Mouse (Mus musculus) urinary bladder, adult 18-20 months (tissue): ENCODE measurements around the gene Taf12.
A peak's percentile ranks its signal among the peaks of the same experiment; 100 is the strongest.

Source experiments
- DNase-seq, 2 experiments: peaks; one replicate each; pipeline ENCODE4 v3.0.0; 2022; ENCODE audit warnings: low spot score in 2 of 2, mixed read lengths in 2 of 2

Taf12 gene

GRCm38 (mm10) chr4:132274156-132274862 is at the start of gene Taf12:
Taf12 (plus strand) TSS chr4:132274375.
- DNase-seq: peak; percentile 87 to 89

GRCm38 (mm10) chr4:132230422-132230821 is 43.8 kb upstream of the Taf12 start:
- DNase-seq: no peak

GRCm38 (mm10) chr4:132234710-132235109 is 39.5 kb upstream of the Taf12 start:
- DNase-seq: no peak

DNA sequence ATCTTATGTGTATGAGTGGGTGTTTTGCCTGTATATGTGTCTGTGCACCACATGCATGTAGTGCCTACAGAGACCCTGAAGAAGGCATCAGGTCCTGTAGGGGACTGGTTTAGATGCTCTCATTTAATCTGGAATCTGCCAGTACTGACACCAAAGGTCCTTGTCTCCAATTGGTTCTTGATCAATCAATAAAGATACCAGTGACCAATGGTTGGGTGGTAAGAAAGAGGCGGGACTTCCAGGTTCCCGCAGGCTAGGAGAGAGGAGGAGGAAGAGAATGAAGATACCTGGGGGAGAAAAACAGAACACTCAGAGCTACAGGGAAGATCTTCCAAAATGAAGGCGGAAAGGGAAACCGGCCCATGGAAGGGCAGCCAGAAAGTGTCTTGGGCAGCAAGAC is 35.8 kb upstream of the Taf12 start:
- DNase-seq: no peak

- no peak for DNase-seq
Observed at GRCm38 (mm10) chr4:132240367-132240766, 33.8 kb upstream of the Taf12 start.

- DNase-seq: no peak
Observed at GRCm38 (mm10) chr4:132241208-132241607, 33.0 kb upstream of the Taf12 start.

- no peak for DNase-seq
Observed at GRCm38 (mm10) chr4:132245643-132246042, 28.5 kb upstream of the Taf12 start.

GRCm38 (mm10) chr4:132247451-132247997 is 26.7 kb upstream of the Taf12 start:
- no peak for DNase-seq

GRCm38 (mm10) chr4:132251596-132251995 is 22.6 kb upstream of the Taf12 start:
- no peak for DNase-seq

GRCm38 (mm10) chr4:132253128-132253527 is 21.0 kb upstream of the Taf12 start:
- no peak for DNase-seq

DNA sequence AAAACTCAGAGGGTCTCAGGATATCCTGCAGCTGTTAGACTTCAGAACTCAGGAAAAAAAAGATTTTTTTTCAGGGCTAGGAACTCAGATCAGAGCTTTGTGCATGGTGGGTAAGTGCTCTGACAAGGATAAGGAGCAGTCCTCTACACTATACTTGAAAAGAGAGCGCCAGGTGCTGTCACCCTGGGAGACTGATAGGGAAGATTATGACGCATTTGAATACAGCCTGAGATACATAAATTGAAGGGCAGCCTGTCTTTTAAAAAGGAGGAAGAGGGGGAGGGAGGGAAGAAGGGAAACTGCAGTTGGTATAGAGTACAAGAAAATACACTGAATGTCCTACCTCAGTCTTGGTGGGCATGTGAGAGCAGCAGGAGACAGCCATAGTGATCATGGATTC is 20.6 kb upstream of the Taf12 start:
- no peak for DNase-seq

DNA sequence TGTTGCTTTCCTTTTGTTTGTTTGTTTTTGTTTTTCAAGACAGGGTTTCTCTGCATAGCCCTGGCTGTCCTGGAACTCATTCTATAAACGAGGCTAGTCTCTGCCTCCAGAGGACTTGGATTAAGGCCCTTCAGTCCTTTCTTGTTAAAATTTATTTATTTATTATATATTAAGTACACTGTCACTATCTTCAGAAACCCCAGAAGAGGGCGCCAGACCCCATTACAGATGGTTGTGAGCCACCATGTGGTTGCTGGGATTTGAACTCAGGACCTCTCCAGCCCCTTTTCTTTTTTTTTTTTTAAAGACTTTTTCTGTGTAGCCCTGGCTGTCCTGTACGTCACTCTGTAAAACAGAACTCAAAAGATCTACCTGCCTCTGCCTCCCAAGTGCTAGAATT is 19.2 kb upstream of the Taf12 start:
- DNase-seq: no peak

DNA sequence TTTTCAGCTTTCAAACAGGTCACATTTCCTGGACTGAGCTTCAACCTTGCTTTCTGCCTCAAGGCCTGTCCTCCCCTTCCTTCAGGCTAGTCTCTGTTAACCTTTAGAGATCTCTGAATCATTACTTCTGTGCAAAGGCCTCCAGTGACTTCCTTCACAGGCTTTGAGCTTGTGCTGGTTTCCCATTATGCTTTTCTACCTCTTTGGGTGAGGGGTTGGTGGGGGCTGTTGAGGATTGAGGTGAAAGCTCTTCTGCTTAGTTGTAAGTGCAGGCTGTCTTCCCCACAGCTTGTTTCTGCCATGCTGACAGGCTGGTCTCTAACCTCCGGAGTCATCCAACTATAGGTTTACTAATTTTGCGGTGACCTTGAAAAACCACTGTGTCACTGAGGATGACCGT is 17.8 kb upstream of the Taf12 start:
- no peak for DNase-seq

DNA sequence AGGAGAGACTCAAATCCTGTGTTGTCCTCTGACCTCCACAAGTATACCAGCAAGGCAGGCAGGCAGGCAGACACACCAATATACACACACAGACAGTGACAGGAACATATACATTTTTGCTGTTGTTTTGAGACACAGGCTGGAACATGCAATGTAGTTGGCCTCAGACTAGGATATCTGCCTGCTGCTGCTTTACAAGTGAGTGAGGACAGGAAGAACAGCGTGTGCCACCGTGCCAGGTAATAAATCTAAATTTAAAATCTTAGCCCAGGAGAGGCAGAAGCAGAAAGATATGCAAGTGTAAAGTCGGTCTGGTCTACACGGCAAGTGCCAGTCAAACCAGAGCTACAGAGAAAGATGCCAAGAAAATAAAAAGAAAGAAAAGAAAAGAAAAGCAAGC is 14.9 kb upstream of the Taf12 start:
- no peak for DNase-seq

DNA sequence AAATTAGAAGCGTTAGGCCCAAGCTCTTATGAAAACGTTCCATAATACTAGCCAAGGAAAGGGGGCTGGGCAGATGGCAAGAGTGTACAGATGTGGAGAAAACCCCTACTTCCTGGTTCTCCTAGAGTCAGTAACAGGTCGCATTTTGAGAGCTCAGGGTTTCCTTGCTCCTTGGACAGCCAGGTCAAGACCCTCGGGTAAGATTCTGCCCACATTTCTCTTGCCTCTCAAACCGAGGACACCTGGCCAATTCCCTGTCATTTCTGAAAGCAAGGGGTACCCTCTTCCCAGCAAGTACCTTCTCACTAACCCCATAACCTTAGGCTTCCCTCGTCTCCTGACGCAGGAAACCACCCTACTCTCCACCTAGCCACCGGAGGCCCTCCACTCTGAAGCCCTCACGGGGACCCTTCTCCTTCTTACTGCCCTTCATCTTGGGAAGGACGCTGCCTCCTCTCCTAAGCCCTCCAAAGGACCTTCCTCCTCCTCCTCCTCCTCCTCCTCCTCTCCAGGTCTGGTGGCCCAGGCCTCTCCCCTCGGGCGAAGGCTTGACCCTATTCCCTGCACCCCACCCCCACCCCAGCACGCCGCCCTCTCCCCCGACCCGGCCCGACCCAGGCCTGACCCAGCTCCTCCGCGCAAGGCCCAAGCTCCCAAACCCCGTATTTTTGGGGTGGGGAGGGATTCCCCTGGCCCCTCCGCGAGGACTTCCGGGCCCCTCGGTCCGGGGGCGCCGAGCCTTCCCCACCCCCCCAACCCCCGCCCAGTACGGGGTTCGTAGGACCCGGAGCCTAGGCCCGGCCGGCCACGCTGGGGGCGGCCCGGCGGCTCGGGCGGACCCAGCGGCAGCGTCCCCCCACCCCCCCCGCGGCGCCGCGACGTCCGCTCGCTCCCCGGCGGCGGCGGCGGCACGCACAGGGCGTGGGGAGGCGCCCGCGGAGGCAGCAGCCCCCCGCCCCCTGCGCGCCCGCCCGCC is 13.5 kb upstream of the Taf12 start:
- DNase-seq: peak; percentile 15 to 44

DNA sequence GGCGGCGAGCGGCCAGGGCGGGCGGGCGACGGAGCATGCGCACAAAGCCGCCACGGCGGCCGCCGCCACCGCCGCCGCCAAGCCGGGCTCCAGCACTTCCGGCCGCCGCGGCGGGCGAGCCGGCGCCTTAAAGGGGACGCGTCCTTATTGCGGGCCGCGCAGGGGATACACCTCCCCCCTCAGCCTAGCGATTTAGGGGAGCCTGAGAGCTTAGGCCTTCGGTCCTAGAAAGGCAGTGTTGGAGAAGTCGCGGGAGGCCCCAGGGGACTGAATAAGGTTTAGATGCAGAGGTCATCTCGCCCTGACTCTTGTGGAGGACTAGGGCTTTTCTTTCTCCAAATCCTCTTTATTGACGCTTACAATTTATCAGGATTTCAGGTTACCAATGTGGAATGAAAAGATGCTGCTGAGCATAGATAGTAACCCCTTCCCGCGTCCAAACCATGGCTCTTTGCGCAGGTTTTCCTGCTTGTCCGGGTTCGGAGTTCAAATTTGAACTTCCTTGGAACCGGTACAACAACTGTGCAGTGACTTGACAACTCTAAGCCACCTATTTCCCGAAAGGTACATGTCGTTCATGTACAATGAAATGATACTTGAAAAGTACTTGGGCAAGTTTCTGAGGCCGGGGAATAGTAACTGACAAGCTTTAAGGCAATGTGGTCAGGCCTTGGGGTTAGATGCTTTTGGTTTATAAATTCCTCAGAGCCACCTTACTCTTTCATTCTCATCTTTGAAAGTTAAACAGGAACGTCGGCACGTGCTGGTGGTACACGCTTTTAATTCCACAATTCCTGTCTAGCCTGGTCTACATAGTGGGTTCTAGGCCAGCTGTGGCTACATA is 12.4 kb upstream of the Taf12 start, which contains the start of gene Gmeb1:
TSS of gene Gmeb1 (minus strand) at position 89 of the 844 bp plus-strand sequence.
- DNase-seq: peak; percentile 55 to 58

- DNase-seq: no peak
Observed at GRCm38 (mm10) chr4:132262358-132262616, 11.9 kb upstream of the Taf12 start.

DNA sequence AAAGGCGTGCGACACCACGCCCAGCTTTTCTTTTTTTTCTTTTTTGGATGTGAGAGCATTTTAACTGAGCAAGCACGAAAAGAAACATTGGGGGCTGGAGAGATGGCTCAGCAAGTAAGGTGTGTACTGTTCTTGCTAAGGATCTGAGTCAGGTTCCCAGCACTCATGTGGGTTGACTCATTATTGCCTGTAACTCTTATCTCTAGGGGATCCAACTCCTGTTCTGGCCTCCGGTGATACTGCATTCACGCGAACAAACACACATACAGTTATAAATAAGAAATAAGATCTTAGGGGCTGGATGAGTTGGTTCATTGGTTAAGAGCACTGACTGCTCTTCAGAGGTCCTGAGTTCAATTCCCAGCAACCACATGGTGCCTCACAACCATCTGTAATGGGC is 10.9 kb upstream of the Taf12 start:
- no peak for DNase-seq

DNA sequence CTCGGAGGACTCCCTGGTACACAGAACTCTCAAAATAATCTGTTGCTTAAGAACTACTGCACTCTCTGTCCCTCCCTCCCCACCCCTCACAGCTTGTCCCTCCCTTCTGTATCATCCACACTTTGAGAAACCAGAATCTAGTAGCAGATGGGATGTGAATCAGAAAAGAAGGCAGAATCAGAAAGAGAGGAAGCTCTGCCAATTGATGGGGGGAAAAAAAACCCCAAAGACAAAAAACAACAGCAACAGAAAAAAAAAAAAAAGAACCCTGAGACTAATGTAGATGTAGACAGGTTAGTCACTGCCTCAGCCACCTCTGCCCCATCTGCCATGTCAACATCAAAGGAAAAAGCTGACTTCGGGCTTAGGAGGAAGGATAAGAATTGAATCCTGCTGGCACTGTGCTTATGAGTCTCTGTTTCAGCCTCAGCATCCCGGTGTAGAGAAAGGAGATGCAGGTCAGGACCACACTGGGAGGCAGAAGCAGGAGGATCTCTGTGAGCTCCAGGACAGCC is 7.3 kb upstream of the Taf12 start:
- no peak for DNase-seq

DNA sequence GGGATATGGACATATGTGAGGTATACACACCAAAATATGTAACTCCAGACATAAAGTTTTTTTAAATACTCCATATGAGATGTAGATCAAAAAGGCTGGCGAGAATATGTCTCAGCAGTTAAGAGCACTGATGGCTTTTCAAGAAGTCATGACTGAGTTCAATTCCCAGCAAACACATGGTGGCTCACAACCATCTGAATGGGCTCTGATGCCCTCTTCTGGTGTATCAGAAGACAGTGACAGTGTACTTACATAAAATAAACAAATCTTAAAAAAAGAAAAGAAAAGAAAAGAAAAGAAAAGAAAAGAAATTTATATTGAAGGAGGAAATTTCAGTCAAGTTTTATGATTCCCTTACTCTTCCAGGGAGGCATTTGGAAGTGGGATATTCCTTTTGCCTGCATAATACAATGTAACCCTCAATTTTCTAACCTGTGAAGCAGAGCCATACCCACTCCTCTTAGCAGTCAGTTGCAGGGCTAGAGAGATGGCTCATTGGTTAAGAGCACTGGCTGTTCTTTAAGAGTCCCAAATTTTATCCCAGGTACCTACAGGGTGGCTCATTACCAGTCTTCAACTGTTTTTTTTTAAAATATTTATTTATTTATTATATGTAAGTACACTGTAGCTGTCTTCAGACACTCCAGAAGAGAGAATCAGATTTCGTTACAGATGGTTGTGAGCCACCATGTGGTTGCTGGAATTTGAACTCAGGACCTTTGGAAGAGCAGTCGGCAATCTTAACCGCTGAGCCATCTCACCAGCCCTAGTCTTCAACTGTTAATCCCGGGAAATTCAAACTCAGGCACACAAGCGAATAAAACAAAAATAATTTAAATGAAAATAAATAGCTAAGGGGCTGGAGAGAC is 5.1 kb upstream of the Taf12 start:
- DNase-seq: no peak
